Mouse (Mus musculus) liver, embryonic 13.5 days (tissue): ENCODE measurements around the gene Tdpoz3. TPM values are rescaled to one million over a fixed set of nuclear protein-coding genes. Genes with fewer than 3 reads are reported as not detected.
"Not testable (repeated sequence)": the region's sequence is repeated elsewhere in the genome, so short reads cannot be mapped to it uniquely, and the experiment has no call there.

ENCODE experiments used
- ATAC-seq: fragments of 200-750 bp; cut with Nextera tagmentation; 2 replicates; pipeline ENCODE4 v1.8.0; 2017; ENCODE audit warnings: low read depth, mild to moderate bottlenecking, moderate number of reproducible peaks, moderate library complexity
- DNase-seq: peaks from one replicate; pipeline ENCODE4 v3.0.0; 2022
- H3K27ac ChIP-seq: fragments of 300-500 bp; sonication (generic); 2 replicates; pipeline ENCODE4 v1.5.1; 2015; ENCODE audit warnings: moderate library complexity, mild to moderate bottlenecking, inconsistent platforms
- H3K27me3 ChIP-seq: fragments of 300-500 bp; sonication (generic); 2 replicates; pipeline ENCODE4 v1.6.1; 2015; ENCODE audit warnings: mild to moderate bottlenecking, inconsistent platforms
- H3K36me3 ChIP-seq: fragments of 300-500 bp; sonication (generic); 2 replicates; pipeline ENCODE4 v1.6.1; 2015; ENCODE audit warnings: mild to moderate bottlenecking, inconsistent platforms
- H3K4me1 ChIP-seq: fragments of 300-500 bp; sonication (generic); replicated peaks from 2 replicates; pipeline ENCODE4 v1.6.1; 2015; ENCODE audit warnings: inconsistent platforms
- H3K4me2 ChIP-seq: fragments of 300-500 bp; sonication (generic); 2 replicates; pipeline ENCODE4 v1.6.1; 2015; ENCODE audit warnings: inconsistent platforms, mild to moderate bottlenecking, moderate library complexity
- H3K4me3 ChIP-seq: fragments of 300-500 bp; sonication (generic); replicated peaks from 2 replicates; pipeline ENCODE4 v1.5.1; 2015; ENCODE audit warnings: mild to moderate bottlenecking, inconsistent platforms
- H3K9ac ChIP-seq: fragments of 300-500 bp; sonication (generic); 2 replicates; pipeline ENCODE4 v1.6.1; 2015; ENCODE audit warnings: mild to moderate bottlenecking, inconsistent platforms
- H3K9me3 ChIP-seq: fragments of 300-500 bp; sonication (generic); replicated peaks from 2 replicates; pipeline ENCODE4 v1.6.1; 2016; ENCODE audit warnings: inconsistent platforms
- WGBS: fragments of 180-500 bp; shearing (Covaris S2); methylation state at CpG from one replicate; pipeline ENCODE4 v1.1.7; 2015; ENCODE audit not compliant: insufficient replicate concordance; 5-methylcytosine and 5-hydroxymethylcytosine counted together
- polyA plus RNA-seq: library from polyadenylated mRNA; unstranded; fragments of >200 nt; fragmentation: Nextera tagmentation; extraction: Ambion mirVana; gene quantifications from 2 replicates; pipeline ENCODE4 v1.2.1, GENCODE M21; 2015

Gene Tdpoz3
- polyA plus RNA-seq: not detected in 2 replicates

GRCm38 (mm10) chr3:93825720-93826119, at the start of gene Tdpoz3:
Gene Tdpoz3, plus strand, starts transcription at chr3:93826020.
- ATAC-seq, DNase-seq, H3K9ac ChIP-seq, H3K27ac ChIP-seq, H3K4me1 ChIP-seq, H3K36me3 ChIP-seq, H3K4me2 ChIP-seq, H3K9me3 ChIP-seq, H3K27me3 ChIP-seq, H3K4me3 ChIP-seq: not testable (repeated sequence)
- WGBS: 56% methylated on average over 1 of the region's 1 CpGs

GRCm38 (mm10) chr3:93796098-93796497, 29.7 kb upstream of the Tdpoz3 start, which contains the start of gene Tdpoz4:
Gene Tdpoz4, plus strand, starts transcription at chr3:93796398.
- DNase-seq, H3K4me2 ChIP-seq, H3K9ac ChIP-seq, H3K4me1 ChIP-seq, H3K36me3 ChIP-seq, ATAC-seq, H3K27ac ChIP-seq, H3K9me3 ChIP-seq, H3K4me3 ChIP-seq, H3K27me3 ChIP-seq: not testable (repeated sequence)

GRCm38 (mm10) chr3:93813341-93813740, 12.5 kb upstream of the Tdpoz3 start:
- not testable (repeated sequence) for H3K36me3 ChIP-seq, DNase-seq, H3K4me2 ChIP-seq, ATAC-seq, H3K27me3 ChIP-seq, H3K9ac ChIP-seq, H3K9me3 ChIP-seq, H3K4me3 ChIP-seq, H3K27ac ChIP-seq, H3K4me1 ChIP-seq

- not testable (repeated sequence) for H3K36me3 ChIP-seq, H3K9ac ChIP-seq, H3K27ac ChIP-seq, H3K4me3 ChIP-seq, H3K4me1 ChIP-seq, H3K4me2 ChIP-seq, H3K27me3 ChIP-seq, DNase-seq, ATAC-seq, H3K9me3 ChIP-seq
- WGBS: 67% methylated on average over 8 of the region's 8 CpGs
These were observed 33.1 kb downstream of the Tdpoz3 start for GRCm38 (mm10) chr3:93858957-93859356.

- H3K9me3 ChIP-seq, H3K4me1 ChIP-seq, H3K4me3 ChIP-seq, H3K27ac ChIP-seq, ATAC-seq, H3K36me3 ChIP-seq, H3K9ac ChIP-seq, H3K4me2 ChIP-seq, H3K27me3 ChIP-seq, DNase-seq: not testable (repeated sequence)
- WGBS: 49% methylated on average over 8 of the region's 8 CpGs
These were observed 44.8 kb downstream of the Tdpoz3 start for GRCm38 (mm10) chr3:93870635-93871034.

Other genes with a start within 250 kb of the Tdpoz3 start
- gene Tdpoz2, start 173.3 kb upstream of the Tdpoz3 start, polyA plus RNA-seq: not detected in 2 replicates
- not detected in 2 replicates for gene Tdpoz1, start 149.7 kb upstream of the Tdpoz3 start, polyA plus RNA-seq
- not detected in 2 replicates for gene Gm37596, start 132.9 kb upstream of the Tdpoz3 start, polyA plus RNA-seq
- gene Gm5773, start 53.0 kb upstream of the Tdpoz3 start, polyA plus RNA-seq: not detected in 2 replicates
- not detected in 2 replicates for gene Tdpoz4, start 29.6 kb upstream of the Tdpoz3 start, polyA plus RNA-seq
- gene Gm9117, start 117.5 kb downstream of the Tdpoz3 start, polyA plus RNA-seq: not detected in 2 replicates
- gene Tdpoz5, start 135.3 kb downstream of the Tdpoz3 start, polyA plus RNA-seq: not detected in 2 replicates
- not detected in 2 replicates for gene Gm9125, start 228.9 kb downstream of the Tdpoz3 start, polyA plus RNA-seq
- not detected in 2 replicates for gene Gm10697, start 246.6 kb downstream of the Tdpoz3 start, polyA plus RNA-seq